Mouse (Mus musculus) liver, adult 2 months (tissue): ENCODE results near the gene Btbd18. TPM values are rescaled to one million over a fixed set of nuclear protein-coding genes. Genes with fewer than 3 reads are reported as not detected.

Source experiments
- DNase-seq: peaks from one replicate; pipeline ENCODE4 v3.0.0-alpha.2; 2011; ENCODE audit warnings: low read depth, low spot score; ENCODE audit errors: extremely low read depth
- H3K27ac ChIP-seq: fragments of 200-500 bp; replicated peaks from 2 replicates; pipeline ENCODE4 v1.5.1; 2012; ENCODE audit warnings: low read depth, mild to moderate bottlenecking, control low read depth, inconsistent platforms, low read length; ENCODE audit not compliant: insufficient read depth
- H3K27me3 ChIP-seq: fragments of 200-500 bp; 2 replicates; pipeline ENCODE4 v1.6.1; 2012; ENCODE audit warnings: mild to moderate bottlenecking, moderate library complexity, low read length, inconsistent platforms; ENCODE audit not compliant: control insufficient read depth, insufficient read depth
- H3K36me3 ChIP-seq: fragments of 200-500 bp; 2 replicates; pipeline ENCODE4 v1.6.1; 2012; ENCODE audit warnings: low read length, inconsistent platforms; ENCODE audit not compliant: control insufficient read depth, insufficient read depth
- H3K4me1 ChIP-seq: fragments of 200-500 bp; 2 replicates; pipeline ENCODE4 v1.6.1; 2011; ENCODE audit warnings: low read length; ENCODE audit not compliant: control insufficient read depth, insufficient read depth
- H3K4me3 ChIP-seq: fragments of 200-500 bp; 2 replicates; pipeline ENCODE4 v1.5.1; 2011; ENCODE audit warnings: low read depth, mild to moderate bottlenecking, control low read depth, low read length, moderate library complexity; ENCODE audit not compliant: insufficient read depth
- H3K79me2 ChIP-seq: fragments of 200-500 bp; 2 replicates; pipeline ENCODE4 v1.6.1; 2012; ENCODE audit warnings: inconsistent platforms, mild to moderate bottlenecking, low read length, moderate library complexity; ENCODE audit not compliant: control insufficient read depth, insufficient read depth
- H3K9ac ChIP-seq: fragments of 200-500 bp; 2 replicates; pipeline ENCODE4 v1.6.1; 2012; ENCODE audit warnings: low read depth, mild to moderate bottlenecking, control low read depth, inconsistent platforms, low read length
- CTCF ChIP-seq: fragments of 200-500 bp; IDR thresholded peaks from 2 replicates; pipeline ENCODE4 v1.5.1; 2011; ENCODE audit warnings: low read depth, low read length, control low read depth
- POLR2A ChIP-seq: fragments of 200-500 bp; IDR thresholded peaks from 2 replicates; pipeline ENCODE4 v1.6.1; 2011; ENCODE audit warnings: low read length, control low read depth; ENCODE audit not compliant: insufficient read depth; ENCODE audit errors: extremely low read depth
- WGBS: fragments of 180-500 bp; shearing (Covaris S2); methylation state at CpG from one replicate; pipeline ENCODE4 v1.1.7; 2018; 5-methylcytosine and 5-hydroxymethylcytosine counted together
- polyA plus RNA-seq: library from polyadenylated mRNA; depleted of rRNA; stranded (reverse); fragments of >200 nt; gene quantifications from 2 replicates; pipeline ENCODE4 v1.2.3, GENCODE M21; 2012; rRNA removed
- total RNA-seq: library from RNA; depleted of rRNA; stranded (reverse); fragments of >200 nt; gene quantifications from 2 replicates; pipeline ENCODE4 v1.2.3, GENCODE M21; 2014; rRNA removed

Btbd18 gene
- total and polyA plus RNA-seq, 2 experiments, result not detected

- Histone ChIP-seq H3K27ac (peak overlapping the region; percentile 88), H3K36me3 (peaks cover 13% of the 10 kb centered on the region), H3K9ac (peak overlapping the region; percentile 83), H3K27me3 (no peaks in the 10 kb centered on the region), H3K4me3 (peak overlapping the region; percentile 93), H3K4me1 (no peaks in the 10 kb centered on the region; the same call in none of the 2 replicates), H3K79me2 (peaks cover 15% of the 10 kb centered on the region; the same call in 1 of the 2 replicates)
- under 1% methylated on average over 26 of the region's 26 CpGs for WGBS
- TF ChIP-seq POLR2A, result no peak
- TF ChIP-seq CTCF, result no peak
- DNase-seq, result no peak
Measured at GRCm38 (mm10) chr2:84714422-84714810, 55.5 kb downstream of the Btbd18 start.

GRCm38 (mm10) chr2:84714811-84715561, 56.1 kb downstream of the Btbd18 start, which contains the start of gene Zdhhc5:
Gene Zdhhc5, minus strand, starts transcription at chr2:84715180.
- WGBS, result 1% methylated on average over 96 of the region's 107 CpGs
- peak within 1 kb of the TSS; percentile 83 for H3K9ac ChIP-seq
- H3K4me3 ChIP-seq, result peak within 1 kb of the TSS; percentile 93
- peaks cover 10% of the 10 kb centered on the region for H3K36me3 ChIP-seq
- no peaks in the 10 kb centered on the region for H3K27me3 ChIP-seq
- DNase-seq, result peak; percentile 51
- TF ChIP-seq POLR2A (peak; percentile 79), CTCF (no peak)
- H3K4me1 ChIP-seq, result no peaks in the 10 kb centered on the region; the same call in none of the 2 replicates
- peak within 1 kb of the TSS; percentile 88 for H3K27ac ChIP-seq
- peaks cover 11% of the 10 kb centered on the region; the same call in 1 of the 2 replicates for H3K79me2 ChIP-seq

GRCm38 (mm10) chr2:84715562-84716361, 56.9 kb downstream of the Btbd18 start:
- Histone ChIP-seq H3K27ac (peak overlapping the region; percentile 87), H3K79me2 (peaks cover 3% of the 10 kb centered on the region; the same call in 1 of the 2 replicates), H3K4me1 (no peaks in the 10 kb centered on the region; the same call in none of the 2 replicates), H3K27me3 (no peaks in the 10 kb centered on the region), H3K36me3 (peaks cover 2% of the 10 kb centered on the region), H3K9ac (peak overlapping the region; percentile 74), H3K4me3 (peak overlapping the region; percentile 63)
- under 1% methylated on average over 33 of the region's 33 CpGs for WGBS
- TF ChIP-seq POLR2A, result no peak
- TF ChIP-seq CTCF, result no peak
- peak; percentile 99 for DNase-seq

- Histone ChIP-seq H3K4me1 (no peaks in the 10 kb centered on the region; the same call in none of the 2 replicates), H3K27ac (peak overlapping the region; percentile 87), H3K4me3 (no peak overlapping the region; the same call in 1 of the 2 replicates), H3K79me2 (0 out of 2 replicates have a peak, but pooled peaks cover 2% of the 10 kb centered on the region), H3K36me3 (no peaks in the 10 kb centered on the region), H3K9ac (no peak overlapping the region), H3K27me3 (no peaks in the 10 kb centered on the region)
- WGBS, result 21% methylated on average over 9 of the region's 9 CpGs
- peak; percentile 69 for DNase-seq
- TF ChIP-seq POLR2A (no peak), CTCF (no peak)
Measured at GRCm38 (mm10) chr2:84716423-84717355, 57.8 kb downstream of the Btbd18 start.

- Histone ChIP-seq H3K27me3 (no peaks in the 10 kb centered on the region), H3K4me1 (no peaks in the 10 kb centered on the region; the same call in none of the 2 replicates), H3K9ac (no peak overlapping the region), H3K4me3 (no peak overlapping the region), H3K36me3 (no peaks in the 10 kb centered on the region), H3K79me2 (0 out of 2 replicates have a peak, but pooled peaks cover 2% of the 10 kb centered on the region), H3K27ac (no peak overlapping the region)
- DNase-seq, result peak; percentile 11
- 87% methylated on average over 4 of the region's 4 CpGs for WGBS
- TF ChIP-seq POLR2A (no peak), CTCF (no peak)
Measured at GRCm38 (mm10) chr2:84717357-84717756, 58.5 kb downstream of the Btbd18 start.

Other genes starting within 250 kb of the Btbd18 start
- gene Calcrl, start 233.7 kb upstream of the Btbd18 start, total RNA-seq, result 28.5 and 31.3 TPM in 2 replicates
- 3.7 and 7.5 TPM in 2 replicates for gene Calcrl, start 233.7 kb upstream of the Btbd18 start, polyA plus RNA-seq
- 6.6 and 9.6 TPM in 2 replicates for gene Tfpi, start 182.3 kb upstream of the Btbd18 start, total RNA-seq
- 0.91 and 1.2 TPM in 2 replicates for gene Tfpi, start 182.3 kb upstream of the Btbd18 start, polyA plus RNA-seq
- 47.4 and 53.2 TPM in 2 replicates for gene Ctnnd1, start 8.3 kb upstream of the Btbd18 start, total RNA-seq
- 29.7 and 31.4 TPM in 2 replicates for gene Ctnnd1, start 8.3 kb upstream of the Btbd18 start, polyA plus RNA-seq
- 19.2 and 27.3 TPM in 2 replicates for gene Selenoh, start 11.7 kb downstream of the Btbd18 start, total RNA-seq
- 18.8 and 19.6 TPM in 2 replicates for gene Selenoh, start 11.7 kb downstream of the Btbd18 start, polyA plus RNA-seq
- not detected in 2 replicates for gene Gm28635, start 19.0 kb downstream of the Btbd18 start, total RNA-seq
- gene Gm28635, start 19.0 kb downstream of the Btbd18 start, polyA plus RNA-seq, result not detected in 2 replicates
- gene Med19, start 19.3 kb downstream of the Btbd18 start, total RNA-seq, result 7.9 and 9.3 TPM in 2 replicates
- 5.5 and 5.6 TPM in 2 replicates for gene Med19, start 19.3 kb downstream of the Btbd18 start, polyA plus RNA-seq
- gene Tmx2, start 20.1 kb downstream of the Btbd18 start, total RNA-seq, result 50.6 and 53.6 TPM in 2 replicates
- 83.5 and 92.1 TPM in 2 replicates for gene Tmx2, start 20.1 kb downstream of the Btbd18 start, polyA plus RNA-seq
- 21.9 and 25.8 TPM in 2 replicates for gene Zdhhc5, start 56.1 kb downstream of the Btbd18 start, total RNA-seq
- 35.6 and 36.1 TPM in 2 replicates for gene Zdhhc5, start 56.1 kb downstream of the Btbd18 start, polyA plus RNA-seq
- gene Clp1, start 68.3 kb downstream of the Btbd18 start, total RNA-seq, result 7.9 and 10.9 TPM in 2 replicates
- 8.6 and 12.6 TPM in 2 replicates for gene Clp1, start 68.3 kb downstream of the Btbd18 start, polyA plus RNA-seq
- not detected in 2 replicates for gene Ypel4, start 75.0 kb downstream of the Btbd18 start, total RNA-seq
- gene Ypel4, start 75.0 kb downstream of the Btbd18 start, polyA plus RNA-seq, result 0.05 TPM in 2 replicates
- 1.7 and 3.1 TPM in 2 replicates for gene Gm19426, start 84.6 kb downstream of the Btbd18 start, total RNA-seq
- gene Gm19426, start 84.6 kb downstream of the Btbd18 start, polyA plus RNA-seq, result 1.9 and 3.0 TPM in 2 replicates
- gene Serping1, start 116.4 kb downstream of the Btbd18 start, total RNA-seq, result 298 and 437 TPM in 2 replicates
- 979 and 1,033 TPM in 2 replicates for gene Serping1, start 116.4 kb downstream of the Btbd18 start, polyA plus RNA-seq
- gene Ube2l6, start 139.7 kb downstream of the Btbd18 start, total RNA-seq, result 42.4 and 44.3 TPM in 2 replicates
- gene Ube2l6, start 139.7 kb downstream of the Btbd18 start, polyA plus RNA-seq, result 99.8 and 106 TPM in 2 replicates
- 0.18 TPM in 1 of 2 replicates, not detected in the other for gene Smtnl1, start 163.6 kb downstream of the Btbd18 start, total RNA-seq
- gene Smtnl1, start 163.6 kb downstream of the Btbd18 start, polyA plus RNA-seq, result not detected in 2 replicates
- gene Timm10, start 167.9 kb downstream of the Btbd18 start, total RNA-seq, result 36.1 and 36.4 TPM in 2 replicates
- gene Timm10, start 167.9 kb downstream of the Btbd18 start, polyA plus RNA-seq, result 45.8 and 52.2 TPM in 2 replicates
- gene Slc43a1, start 179.8 kb downstream of the Btbd18 start, total RNA-seq, result 7.2 and 10.0 TPM in 2 replicates
- 8.9 and 12.1 TPM in 2 replicates for gene Slc43a1, start 179.8 kb downstream of the Btbd18 start, polyA plus RNA-seq
- gene Rtn4rl2, start 227.6 kb downstream of the Btbd18 start, total RNA-seq, result 0.13 TPM in 1 of 2 replicates, not detected in the other
- gene Rtn4rl2, start 227.6 kb downstream of the Btbd18 start, polyA plus RNA-seq, result 0.29 and 0.50 TPM in 2 replicates